Mouse (Mus musculus): Measurements from ENCODE around the gene Eri3. TPM values are rescaled to one million over a fixed set of nuclear protein-coding genes. Genes with fewer than 3 reads are reported as not detected.

Gene Eri3
- polyA plus RNA-seq, 1 experiment, result 187 TPM

DNA sequence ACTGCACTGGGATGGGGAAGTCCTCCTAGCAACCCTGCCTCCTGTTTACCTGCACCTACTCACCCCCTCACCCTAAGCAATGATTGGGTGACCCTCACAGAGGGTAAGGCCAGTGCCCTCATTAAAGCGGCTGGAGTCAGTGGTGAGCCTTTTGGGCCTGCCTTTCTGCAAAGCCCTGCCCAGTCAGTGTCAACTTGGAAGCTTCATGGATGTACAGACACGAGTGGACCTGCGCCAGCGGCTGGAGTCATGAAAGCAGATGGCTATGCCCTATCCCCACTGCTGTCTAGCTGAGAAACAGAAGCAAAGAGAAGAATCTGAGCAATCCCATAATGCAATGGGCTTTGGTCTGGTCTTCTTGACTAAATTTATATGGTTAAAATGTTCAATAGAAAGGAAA is 136.2 kb downstream of the Eri3 start:
- no peak for TF ChIP-seq POLR2A (IDR thresholded peaks at IDR 0.05; ENCODE audit: borderline replicate concordance, extremely low read depth, insufficient read depth, insufficient read length, poor library complexity, severe bottlenecking)
- no peak for TF ChIP-seq CTCF (IDR thresholded peaks at IDR 0.05; ENCODE audit: borderline replicate concordance, extremely low read depth, insufficient read depth, insufficient read length)
- no peak for DNase-seq (ENCODE audit: low read depth)

DNA sequence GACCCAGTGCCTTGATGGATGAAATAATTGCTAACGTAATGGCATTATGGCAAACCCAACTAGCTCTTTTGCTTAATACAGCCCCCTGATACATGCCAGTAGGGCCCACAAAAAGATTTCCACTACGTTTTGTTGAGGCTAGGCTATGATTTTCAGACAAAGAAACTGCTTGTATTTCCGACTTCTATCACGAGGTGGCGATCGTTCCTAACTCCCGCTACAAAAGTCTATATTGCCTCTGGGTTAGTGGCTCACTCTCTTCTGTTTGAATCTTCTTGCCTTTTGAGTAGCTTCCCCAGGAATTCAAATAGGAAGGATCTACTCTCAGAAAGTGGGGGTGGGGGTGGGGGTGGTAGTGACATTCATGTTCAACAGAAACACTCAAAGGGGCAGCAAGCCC is 155.2 kb downstream of the Eri3 start:
- peak; percentile 79 for DNase-seq (ENCODE audit: low read depth)
- TF ChIP-seq CTCF (IDR thresholded peaks at IDR 0.05; ENCODE audit: borderline replicate concordance, extremely low read depth, insufficient read depth, insufficient read length), result peak; percentile 72; the same call in 1 of the 2 replicates
- no peak for TF ChIP-seq POLR2A (IDR thresholded peaks at IDR 0.05; ENCODE audit: borderline replicate concordance, extremely low read depth, insufficient read depth, insufficient read length, poor library complexity, severe bottlenecking)

DNA sequence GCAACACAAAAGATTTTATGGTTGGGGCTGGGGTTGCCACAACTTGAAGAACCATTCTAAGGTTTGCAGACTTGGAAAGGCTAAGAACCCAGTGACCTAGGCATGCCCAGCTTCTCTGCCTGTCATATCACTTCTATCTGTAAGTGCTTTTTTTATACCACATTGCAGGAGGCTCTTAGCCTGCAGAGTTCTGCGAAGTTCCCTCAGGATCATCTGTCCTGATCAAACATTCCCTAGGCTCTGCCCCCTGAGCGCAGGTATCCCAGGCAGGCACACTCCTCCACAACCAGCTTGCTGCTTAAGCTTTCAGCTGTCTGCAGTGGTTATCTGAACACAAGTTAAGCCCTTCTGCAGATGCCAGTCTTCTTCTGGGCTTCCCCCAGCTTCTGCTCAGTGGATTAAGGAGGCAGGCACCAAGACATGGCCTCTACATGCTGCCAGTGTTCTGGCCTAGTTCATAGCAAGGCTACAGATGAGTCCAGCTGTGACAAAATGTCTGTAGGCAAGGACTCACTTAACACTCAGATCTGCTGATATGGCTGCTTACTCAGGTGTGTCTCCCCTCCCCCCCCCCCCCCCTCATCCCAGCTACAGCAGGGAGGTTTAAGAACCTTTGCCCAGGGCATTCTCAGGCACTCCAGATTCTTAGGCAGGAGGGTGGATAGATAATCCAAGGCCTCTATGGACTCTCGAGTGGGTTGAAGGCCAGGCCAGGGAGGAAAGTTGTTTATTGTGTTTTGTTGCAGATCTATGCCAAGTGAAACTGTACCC is 158.8 kb downstream of the Eri3 start:
- no peak for TF ChIP-seq POLR2A (IDR thresholded peaks at IDR 0.05; ENCODE audit: borderline replicate concordance, extremely low read depth, insufficient read depth, insufficient read length, poor library complexity, severe bottlenecking)
- no peak for TF ChIP-seq CTCF (IDR thresholded peaks at IDR 0.05; ENCODE audit: borderline replicate concordance, extremely low read depth, insufficient read depth, insufficient read length)
- DNase-seq (ENCODE audit: low read depth), result no peak

DNA sequence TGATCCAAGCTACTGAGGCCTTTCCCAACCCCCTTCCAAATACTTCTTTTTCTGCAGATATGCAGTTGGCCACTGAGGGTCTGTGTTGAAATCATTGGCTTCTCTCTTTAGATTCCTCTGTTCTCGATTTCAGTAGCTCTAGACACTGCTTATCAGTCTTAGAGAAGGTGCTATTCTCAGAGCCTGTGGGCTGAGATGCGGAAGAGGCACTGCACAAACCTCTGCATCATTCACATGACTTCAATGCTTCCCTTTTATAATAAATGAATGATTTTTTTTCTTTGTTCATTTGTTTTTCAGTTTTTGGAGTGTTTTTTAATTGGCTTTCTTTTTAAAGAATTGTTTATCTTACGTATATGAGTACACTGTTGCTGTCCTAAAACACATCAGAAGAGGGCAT is 162.1 kb downstream of the Eri3 start:
- TF ChIP-seq CTCF (IDR thresholded peaks at IDR 0.05; ENCODE audit: borderline replicate concordance, extremely low read depth, insufficient read depth, insufficient read length), result no peak
- no peak for TF ChIP-seq POLR2A (IDR thresholded peaks at IDR 0.05; ENCODE audit: borderline replicate concordance, extremely low read depth, insufficient read depth, insufficient read length, poor library complexity, severe bottlenecking)
- no peak for DNase-seq (ENCODE audit: low read depth)

DNA sequence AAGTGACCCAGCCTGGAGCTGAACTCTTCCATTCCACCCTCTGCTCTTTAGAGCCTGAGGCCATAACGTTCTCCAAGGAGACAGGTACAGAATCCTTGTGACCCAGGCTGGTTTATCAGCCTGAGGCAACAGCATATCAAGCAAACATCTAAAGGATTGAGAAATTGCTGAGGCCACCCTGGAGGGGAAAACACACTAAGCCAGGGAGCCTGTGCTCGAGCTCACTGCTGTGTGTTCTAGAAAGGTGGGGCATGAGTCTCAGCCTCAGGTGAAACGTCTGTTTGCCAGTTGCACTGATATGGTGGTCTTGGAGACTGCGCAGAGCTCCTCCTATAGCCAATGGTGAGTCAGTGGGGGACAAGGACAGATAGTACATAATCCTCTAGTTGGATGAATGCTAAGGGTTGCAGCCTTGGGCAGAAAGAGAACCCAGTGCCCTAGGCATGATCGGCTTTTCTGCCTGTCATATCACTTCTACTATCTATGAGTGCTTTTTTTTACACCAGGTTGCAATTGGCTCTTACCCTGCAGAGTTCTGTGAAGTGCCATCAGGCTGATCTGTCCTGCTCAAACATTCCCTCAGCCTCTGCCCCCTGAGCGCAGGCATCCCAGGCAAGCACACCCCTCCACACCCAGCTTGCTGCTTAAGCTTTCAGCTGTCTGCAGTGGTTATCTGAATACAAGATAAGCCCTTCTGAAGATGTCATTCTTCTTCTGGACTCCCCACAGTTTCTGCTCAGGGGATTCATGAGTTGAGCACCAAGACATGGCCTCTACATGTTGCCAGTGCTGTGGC is 163.3 kb downstream of the Eri3 start:
- DNase-seq (ENCODE audit: low read depth), result peak; percentile 1
- TF ChIP-seq POLR2A (IDR thresholded peaks at IDR 0.05; ENCODE audit: borderline replicate concordance, extremely low read depth, insufficient read depth, insufficient read length, poor library complexity, severe bottlenecking) (no peak), CTCF (IDR thresholded peaks at IDR 0.05; ENCODE audit: borderline replicate concordance, extremely low read depth, insufficient read depth, insufficient read length) (no peak)

Other genes starting within 250 kb of the Eri3 start
- gene Rnf220, start 53.3 kb upstream of the Eri3 start, polyA plus RNA-seq (2012; rRNA removed), result 159 and 183 TPM in 2 replicates
- 60.3 and 62.8 TPM in 2 replicates for gene Dmap1, start 131.9 kb downstream of the Eri3 start, polyA plus RNA-seq (2012; rRNA removed)
- gene Gm12845, start 174.0 kb downstream of the Eri3 start, polyA plus RNA-seq (2012; rRNA removed), result not detected in 2 replicates
- 0.03 TPM in 1 of 2 replicates, not detected in the other for gene Klf17, start 215.3 kb downstream of the Eri3 start, polyA plus RNA-seq (2012; rRNA removed)